Mouse (Mus musculus) liver, embryonic 16.5 days (tissue): ENCODE measurements at regions not wholly inside any gene's neighbourhood (a gene's known extent, or its start where the extent isn't known, plus 50 kb on each side); places are given as distances from the start of the nearest gene placed in this dataset.
"Not testable (repeated sequence)": the region's sequence is repeated elsewhere in the genome, so short reads cannot be mapped to it uniquely, and the experiment has no call there.

Experiments used
- ATAC-seq: fragments of 200-750 bp; cut with Nextera tagmentation; 2 replicates; pipeline ENCODE4 v1.8.0; 2017; ENCODE audit warnings: low read depth, mild to moderate bottlenecking, moderate number of reproducible peaks, moderate library complexity
- H3K27ac ChIP-seq: fragments of 300-500 bp; sonication (generic); 2 replicates; pipeline ENCODE4 v1.5.1; 2014; ENCODE audit warnings: mild to moderate bottlenecking, low read length
- H3K27me3 ChIP-seq: fragments of 300-500 bp; sonication (generic); 2 replicates; pipeline ENCODE4 v1.6.1; 2014; ENCODE audit warnings: low read depth, low read length, mixed read lengths; ENCODE audit not compliant: control insufficient read depth, insufficient read depth
- H3K36me3 ChIP-seq: fragments of 300-500 bp; sonication (generic); 2 replicates; pipeline ENCODE4 v1.6.1; 2014; ENCODE audit warnings: mild to moderate bottlenecking; ENCODE audit not compliant: control insufficient read depth, insufficient read depth
- H3K4me1 ChIP-seq: fragments of 300-500 bp; sonication (generic); 2 replicates; pipeline ENCODE4 v1.6.1; 2014; ENCODE audit warnings: low read depth, low read length, mixed read lengths; ENCODE audit not compliant: control insufficient read depth
- H3K4me2 ChIP-seq: fragments of 300-500 bp; sonication (generic); 2 replicates; pipeline ENCODE4 v1.6.1; 2014; ENCODE audit warnings: low read depth, low read length, mixed read lengths
- H3K4me3 ChIP-seq: fragments of 300-500 bp; sonication (generic); 2 replicates; pipeline ENCODE4 v1.5.1; 2014; ENCODE audit warnings: low read depth, mild to moderate bottlenecking, low read length
- H3K9ac ChIP-seq: fragments of 300-500 bp; sonication (generic); 2 replicates; pipeline ENCODE4 v1.6.1; 2014; ENCODE audit warnings: low read depth, low read length
- H3K9me3 ChIP-seq: fragments of 300-500 bp; sonication (generic); replicated peaks from 2 replicates; pipeline ENCODE4 v1.6.1; 2016; ENCODE audit warnings: low read length; ENCODE audit not compliant: control insufficient read depth
- WGBS: fragments of 180-500 bp; shearing (Covaris S2); extraction: QIAGEN DNeasy Blood & Tissue Kit; methylation state at CpG from one replicate; pipeline ENCODE4 v1.1.7; 2014; ENCODE audit not compliant: insufficient replicate concordance; 5-methylcytosine and 5-hydroxymethylcytosine counted together

- Histone ChIP-seq H3K36me3 (no peaks in the 10 kb centered on the region), H3K9ac (no peak overlapping the region), H3K9me3 (no peaks in the 10 kb centered on the region), H3K4me3 (no peak overlapping the region), H3K4me1 (no peaks in the 10 kb centered on the region), H3K27ac (no peak overlapping the region), H3K4me2 (no peak overlapping the region), H3K27me3 (no peaks in the 10 kb centered on the region)
- no peak for ATAC-seq
- WGBS = 74% methylated on average over 9 of the region's 9 CpGs
Measured at GRCm38 (mm10) chr8:78118493-78118892, 94.6 kb upstream of the Ttc29 start.

GRCm38 (mm10) chr8:78119682-78120081 is 93.4 kb upstream of the Ttc29 start:
- no peak overlapping the region for H3K9ac ChIP-seq
- no peak overlapping the region for H3K4me3 ChIP-seq
- H3K27me3 ChIP-seq = no peaks in the 10 kb centered on the region
- no peak overlapping the region for H3K4me2 ChIP-seq
- H3K9me3 ChIP-seq = no peaks in the 10 kb centered on the region
- H3K27ac ChIP-seq = no peak overlapping the region
- no peak for ATAC-seq
- 67% methylated on average over 11 of the region's 11 CpGs for WGBS
- H3K36me3 ChIP-seq = no peaks in the 10 kb centered on the region
- no peaks in the 10 kb centered on the region for H3K4me1 ChIP-seq

- 27% methylated on average over 5 of the region's 5 CpGs for WGBS
- no peaks in the 10 kb centered on the region for H3K9me3 ChIP-seq
- no peak for ATAC-seq
Measured at GRCm38 (mm10) chr8:78124248-78124647, 88.8 kb upstream of the Ttc29 start.

GRCm38 (mm10) chr8:78127852-78128251 is 85.2 kb upstream of the Ttc29 start:
- Histone ChIP-seq H3K4me3 (no peak overlapping the region), H3K36me3 (no peaks in the 10 kb centered on the region), H3K4me2 (no peak overlapping the region), H3K27me3 (no peaks in the 10 kb centered on the region), H3K9me3 (no peaks in the 10 kb centered on the region), H3K4me1 (no peaks in the 10 kb centered on the region), H3K27ac (no peak overlapping the region), H3K9ac (no peak overlapping the region)
- WGBS = 10% methylated on average over 2 of the region's 2 CpGs
- ATAC-seq = no peak

More at GRCm38 (mm10) chr8:78124248-78124647, 88.8 kb upstream of the Ttc29 start:
- H3K4me3 ChIP-seq = no peak overlapping the region
- no peak overlapping the region for H3K9ac ChIP-seq
- H3K36me3 ChIP-seq = no peaks in the 10 kb centered on the region
- H3K4me2 ChIP-seq = no peak overlapping the region
- H3K27me3 ChIP-seq = no peaks in the 10 kb centered on the region
- H3K4me1 ChIP-seq = no peaks in the 10 kb centered on the region
- no peak overlapping the region for H3K27ac ChIP-seq

- 63% methylated on average over 5 of the region's 5 CpGs for WGBS
Measured at GRCm38 (mm10) chr8:78129061-78129460, 84.0 kb upstream of the Ttc29 start.

GRCm38 (mm10) chr8:78139514-78139913 is 73.6 kb upstream of the Ttc29 start:
- H3K4me3 ChIP-seq, H3K27me3 ChIP-seq, ATAC-seq, H3K9ac ChIP-seq, H3K4me2 ChIP-seq, H3K9me3 ChIP-seq, H3K4me1 ChIP-seq, H3K27ac ChIP-seq, H3K36me3 ChIP-seq: not testable (repeated sequence)
- WGBS = 36% methylated on average over 13 of the region's 15 CpGs

More at GRCm38 (mm10) chr8:78129061-78129460, 84.0 kb upstream of the Ttc29 start:
- Histone ChIP-seq H3K4me1 (no peaks in the 10 kb centered on the region), H3K4me3 (no peak overlapping the region), H3K27ac (no peak overlapping the region), H3K36me3 (no peaks in the 10 kb centered on the region), H3K9me3 (no peaks in the 10 kb centered on the region), H3K27me3 (no peaks in the 10 kb centered on the region), H3K4me2 (no peak overlapping the region), H3K9ac (no peak overlapping the region)
- ATAC-seq = no peak

GRCm38 (mm10) chr8:78147170-78147569 is 65.9 kb upstream of the Ttc29 start:
- Histone ChIP-seq H3K27ac (no peak overlapping the region), H3K4me3 (no peak overlapping the region), H3K9me3 (no peaks in the 10 kb centered on the region), H3K4me2 (no peak overlapping the region), H3K9ac (no peak overlapping the region), H3K4me1 (no peaks in the 10 kb centered on the region), H3K36me3 (no peaks in the 10 kb centered on the region), H3K27me3 (no peaks in the 10 kb centered on the region)
- ATAC-seq = no peak
- whole genome bisulfite sequencing = 62% methylated on average over 5 of the region's 6 CpGs

GRCm38 (mm10) chr8:78148006-78148405 is 65.1 kb upstream of the Ttc29 start:
- Histone ChIP-seq H3K9ac (no peak overlapping the region), H3K4me3 (no peak overlapping the region), H3K27ac (no peak overlapping the region), H3K9me3 (no peaks in the 10 kb centered on the region), H3K36me3 (no peaks in the 10 kb centered on the region), H3K27me3 (no peaks in the 10 kb centered on the region), H3K4me2 (no peak overlapping the region), H3K4me1 (no peaks in the 10 kb centered on the region)
- no peak for ATAC-seq
- 75% methylated on average over 2 of the region's 2 CpGs for WGBS

GRCm38 (mm10) chr8:78154873-78155272 is 58.2 kb upstream of the Ttc29 start:
- Histone ChIP-seq H3K27ac (no peak overlapping the region), H3K4me1 (no peaks in the 10 kb centered on the region), H3K36me3 (no peaks in the 10 kb centered on the region), H3K4me3 (no peak overlapping the region), H3K27me3 (no peaks in the 10 kb centered on the region), H3K9me3 (no peaks in the 10 kb centered on the region), H3K4me2 (no peak overlapping the region), H3K9ac (no peak overlapping the region)
- WGBS = 49% methylated on average over 8 of the region's 8 CpGs
- no peak for ATAC-seq

GRCm38 (mm10) chr8:78162046-78162445 is 51.1 kb upstream of the Ttc29 start:
- H3K9ac ChIP-seq = no peak overlapping the region
- H3K27ac ChIP-seq = no peak overlapping the region
- H3K36me3 ChIP-seq = no peaks in the 10 kb centered on the region
- H3K4me1 ChIP-seq = no peaks in the 10 kb centered on the region
- H3K27me3 ChIP-seq = no peaks in the 10 kb centered on the region
- H3K4me3 ChIP-seq = no peak overlapping the region
- WGBS = 33% methylated on average over 1 of the region's 1 CpGs
- ATAC-seq = no peak
- H3K9me3 ChIP-seq = no peaks in the 10 kb centered on the region
- no peak overlapping the region for H3K4me2 ChIP-seq
